Mouse (Mus musculus): Measurements from ENCODE around the gene Sfn.
A peak's percentile ranks its signal among the peaks of the same experiment; 100 is the strongest.

Gene Sfn

DNA sequence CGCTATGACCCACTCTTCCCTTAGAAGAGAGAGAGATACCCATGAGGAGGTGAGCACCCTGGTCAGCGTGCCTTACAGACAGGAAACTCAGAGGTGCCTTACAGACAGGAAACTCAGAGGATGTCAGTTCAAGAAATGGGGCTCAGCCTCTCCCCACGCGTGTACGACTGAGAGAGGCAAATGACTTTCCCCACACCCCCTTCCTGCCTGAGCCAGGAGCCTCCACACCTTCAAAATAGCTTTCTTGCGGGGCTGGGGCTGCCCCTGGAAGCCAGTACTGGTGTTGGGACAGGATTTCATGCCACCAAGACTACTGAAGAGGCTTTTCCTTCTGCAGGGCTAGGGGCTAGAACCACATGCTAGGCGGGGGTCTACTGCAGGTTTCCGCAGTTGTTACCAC lies 18.7 kb upstream of the Sfn start:
- no peak for DNase-seq (ENCODE audit: low spot score in 2 of 2)

DNA sequence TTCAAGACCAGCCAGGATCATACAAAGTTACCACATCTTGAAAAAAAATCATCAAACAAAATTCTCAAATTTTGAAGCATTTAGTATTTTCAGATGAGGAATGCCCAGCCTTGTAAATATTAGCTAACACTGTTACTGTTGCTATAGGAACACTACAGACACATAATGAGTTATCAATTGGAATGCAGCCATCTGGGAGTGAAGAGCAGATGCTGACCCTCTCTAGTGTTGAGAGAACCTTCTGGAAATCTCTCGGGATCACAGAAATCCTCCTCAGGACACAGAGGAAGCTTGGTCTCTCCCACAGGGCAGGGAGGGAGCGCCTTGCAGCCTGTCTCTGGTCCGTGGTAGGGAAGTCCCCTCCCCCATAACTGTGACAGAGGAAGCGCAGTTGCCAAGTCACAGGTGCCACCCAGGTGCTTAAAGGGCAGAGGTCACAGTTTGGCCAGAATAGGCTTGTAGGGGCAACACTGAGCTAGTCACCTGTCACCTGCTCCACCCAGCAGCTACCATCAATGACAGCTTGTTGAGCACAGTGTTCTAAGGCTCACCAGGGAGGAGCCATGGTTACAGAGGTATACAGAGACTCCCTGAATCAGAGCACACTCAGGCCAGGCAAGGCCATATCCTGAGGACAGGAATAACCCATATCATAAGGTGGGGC lies 17.6 kb upstream of the Sfn start:
- no peak for DNase-seq (ENCODE audit: low spot score in 2 of 2)

GRCm38 (mm10) chr4:133617936-133618335 lies 16.0 kb upstream of the Sfn start:
- DNase-seq (ENCODE audit: low spot score in 2 of 2), result no peak

- DNase-seq (ENCODE audit: low spot score in 2 of 2), result no peak
Observed at GRCm38 (mm10) chr4:133615416-133615815, 13.4 kb upstream of the Sfn start.

DNA sequence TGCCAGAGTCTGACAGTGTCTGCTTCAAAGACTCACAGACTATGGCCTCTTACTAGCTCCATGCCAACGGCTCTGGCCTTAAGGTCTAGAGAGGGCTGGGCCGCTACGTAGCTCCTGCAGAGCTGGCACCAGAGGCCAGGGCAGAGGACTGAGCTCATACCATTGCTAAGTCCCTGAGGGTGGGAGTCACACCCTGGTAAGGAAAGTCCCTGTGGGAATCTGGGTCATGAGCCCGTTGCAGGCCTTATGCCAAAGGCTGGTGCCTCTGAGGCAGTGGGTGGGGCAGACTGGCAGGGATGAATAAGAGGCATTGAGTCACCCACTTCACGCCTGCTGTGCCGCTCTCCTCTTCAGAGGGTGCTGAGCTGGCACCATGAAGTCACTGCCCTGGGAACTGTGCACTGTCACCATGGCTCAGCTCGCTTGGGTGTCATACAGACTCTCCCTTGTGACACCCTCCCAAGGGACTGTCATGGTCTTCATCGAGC lies 12.3 kb upstream of the Sfn start:
- no peak for DNase-seq (ENCODE audit: low spot score in 2 of 2)

DNA sequence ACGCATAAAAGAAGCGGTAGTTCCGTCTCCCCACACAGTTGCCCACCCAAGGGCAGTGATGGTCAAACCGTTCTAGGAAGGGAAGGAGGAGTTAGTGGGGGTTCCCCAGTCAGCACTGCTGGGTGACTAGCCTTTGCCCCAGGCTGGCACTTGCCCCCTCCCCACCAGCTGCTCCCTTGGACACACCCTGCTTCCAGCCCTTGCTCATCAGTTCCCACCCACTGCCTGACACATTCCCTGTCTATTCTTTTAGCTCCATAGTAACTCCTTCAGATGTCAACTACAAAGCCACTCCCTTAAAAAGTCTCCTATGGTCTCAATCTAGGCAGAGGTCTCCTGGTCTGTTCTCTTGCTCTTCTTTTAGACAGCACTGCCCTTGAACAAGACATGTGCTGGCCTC lies 11.9 kb upstream of the Sfn start:
- DNase-seq (ENCODE audit: low spot score in 2 of 2), result no peak

- no peak for DNase-seq (ENCODE audit: low spot score in 2 of 2)
Observed at GRCm38 (mm10) chr4:133613026-133613425, 11.1 kb upstream of the Sfn start.

DNA sequence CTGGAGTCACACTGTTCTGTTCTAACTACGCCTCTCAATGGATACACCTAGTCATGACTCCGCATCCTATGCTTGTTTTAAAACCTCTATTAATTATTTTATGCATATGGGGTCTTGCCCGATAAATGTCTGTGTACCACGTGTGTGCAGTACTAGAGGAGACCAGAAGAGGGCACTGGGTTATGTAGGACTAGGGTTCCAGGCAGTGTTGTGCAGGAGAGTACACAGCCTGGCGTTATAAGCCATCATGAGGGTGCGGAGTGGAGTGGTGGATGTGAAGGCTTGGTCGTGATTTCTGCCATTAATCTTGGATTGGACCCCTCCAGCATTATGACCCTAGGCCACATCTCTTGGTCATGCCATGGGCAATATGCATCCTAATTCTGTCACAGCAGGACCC lies 10.4 kb upstream of the Sfn start:
- no peak for DNase-seq (ENCODE audit: low spot score in 2 of 2)

DNA sequence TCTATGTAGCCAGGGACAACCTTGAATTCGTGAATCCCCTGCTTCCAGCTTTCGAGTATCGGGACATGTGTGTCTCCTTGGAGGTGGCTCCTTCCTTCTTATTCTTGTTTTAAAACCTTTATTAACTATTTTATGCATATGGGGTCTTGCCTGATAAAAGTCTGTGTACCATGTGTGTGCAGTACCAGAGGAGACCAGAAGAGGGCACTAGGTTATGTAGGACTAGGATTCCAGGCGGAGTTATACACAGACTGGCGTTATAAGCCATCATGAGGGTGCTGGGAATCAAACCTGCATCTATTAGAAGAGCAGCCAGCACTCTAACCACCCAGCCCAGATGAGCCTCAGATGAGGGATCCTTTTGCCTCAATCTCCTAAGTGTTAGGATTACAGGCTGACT lies 9.8 kb upstream of the Sfn start:
- no peak for DNase-seq (ENCODE audit: low spot score in 2 of 2)

DNA sequence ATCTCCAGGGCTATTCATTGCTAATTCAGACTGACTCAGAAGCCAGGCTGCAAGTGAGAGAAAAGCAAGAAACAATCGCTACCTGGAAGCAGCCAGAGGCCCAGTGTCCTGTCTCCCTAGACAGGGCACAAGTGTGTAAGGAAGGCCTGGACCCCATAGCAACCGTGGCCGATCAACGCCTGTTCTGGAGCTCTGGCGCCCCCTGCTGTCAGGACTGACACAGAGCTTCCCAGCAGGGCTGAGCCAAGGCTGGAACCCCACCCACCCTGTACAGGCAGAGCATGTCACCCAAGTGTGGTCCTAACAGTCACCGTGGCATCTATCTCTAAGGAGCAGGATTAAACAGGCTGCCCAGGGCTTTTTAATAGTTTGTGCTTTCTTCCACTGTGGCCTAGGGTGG lies 7.8 kb upstream of the Sfn start:
- peak; percentile 76 to 87 for DNase-seq (ENCODE audit: low spot score in 2 of 2)

- no peak for DNase-seq (ENCODE audit: low spot score in 2 of 2)
Observed at GRCm38 (mm10) chr4:133607284-133607683, 5.3 kb upstream of the Sfn start.

DNA sequence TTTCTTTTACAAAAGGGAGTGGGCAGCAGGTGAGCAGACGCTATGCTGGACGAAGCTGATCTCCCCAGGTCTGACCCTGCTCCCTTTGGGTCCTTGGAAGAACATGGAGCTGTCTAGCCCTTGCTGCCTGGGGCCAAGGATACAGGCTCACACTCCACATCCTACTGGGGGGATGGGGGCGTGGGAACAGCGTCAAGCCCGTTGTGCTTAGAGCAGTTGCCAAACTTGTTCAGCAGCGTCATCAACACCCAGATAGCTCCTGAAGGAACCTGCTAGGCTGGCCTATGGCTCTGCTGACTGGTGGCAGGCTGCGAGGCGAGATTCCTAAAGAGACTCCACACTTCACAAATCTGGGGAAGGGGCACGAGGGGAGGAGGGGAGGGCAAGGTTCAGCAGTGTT lies 3.4 kb upstream of the Sfn start:
- no peak for DNase-seq (ENCODE audit: low spot score in 2 of 2)

DNA sequence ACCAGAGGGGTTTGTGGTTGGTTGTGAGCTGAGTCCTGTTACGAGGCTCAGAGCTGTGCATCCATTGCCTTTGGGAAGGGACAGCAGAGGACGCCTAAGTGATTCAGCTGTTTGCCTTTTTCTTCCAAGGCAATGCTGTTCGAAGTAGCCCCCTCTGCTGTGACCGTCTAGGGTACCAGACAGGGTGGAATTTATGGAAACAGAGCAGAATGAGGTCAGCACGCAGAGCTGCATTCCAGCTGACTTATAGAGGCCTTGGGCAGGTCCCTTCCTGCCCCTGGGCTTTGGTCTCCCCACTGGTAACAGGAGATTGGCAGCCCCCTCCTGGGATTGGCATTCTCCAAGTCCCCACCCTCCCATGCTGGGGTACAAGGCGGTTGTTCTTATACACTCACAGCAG lies 2.9 kb upstream of the Sfn start:
- no peak for DNase-seq (ENCODE audit: low spot score in 2 of 2)

- no peak for DNase-seq (ENCODE audit: low spot score in 2 of 2)
Observed at GRCm38 (mm10) chr4:133604175-133604574, 2.2 kb upstream of the Sfn start.

DNA sequence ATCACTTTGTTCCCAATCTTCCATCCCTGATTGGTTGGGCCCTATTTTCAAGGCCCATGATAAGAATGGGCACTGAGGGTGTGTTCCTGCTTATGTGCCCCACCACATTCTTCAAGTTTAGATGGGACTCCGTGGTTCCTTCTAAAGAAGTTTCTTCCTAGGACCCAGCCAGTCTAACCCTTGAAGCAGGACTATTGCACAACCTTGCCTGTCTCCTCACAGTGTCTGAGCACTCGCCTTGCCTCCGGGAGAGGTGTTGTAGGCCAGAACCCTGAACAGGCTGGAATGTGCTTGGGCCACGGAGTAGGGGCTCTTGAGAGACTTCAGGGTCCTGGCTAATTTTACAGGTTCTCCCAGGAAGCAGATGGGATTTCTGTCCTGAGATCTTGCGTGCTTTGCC lies 1.1 kb upstream of the Sfn start:
- DNase-seq (ENCODE audit: low spot score in 2 of 2), result no peak

GRCm38 (mm10) chr4:133600306-133600705 lies 1.7 kb downstream of the Sfn start:
- DNase-seq (ENCODE audit: low spot score in 2 of 2), result no peak

GRCm38 (mm10) chr4:133599571-133600073 lies 2.3 kb downstream of the Sfn start:
- peak; percentile 76 to 79 for DNase-seq (ENCODE audit: low spot score in 2 of 2)

DNA sequence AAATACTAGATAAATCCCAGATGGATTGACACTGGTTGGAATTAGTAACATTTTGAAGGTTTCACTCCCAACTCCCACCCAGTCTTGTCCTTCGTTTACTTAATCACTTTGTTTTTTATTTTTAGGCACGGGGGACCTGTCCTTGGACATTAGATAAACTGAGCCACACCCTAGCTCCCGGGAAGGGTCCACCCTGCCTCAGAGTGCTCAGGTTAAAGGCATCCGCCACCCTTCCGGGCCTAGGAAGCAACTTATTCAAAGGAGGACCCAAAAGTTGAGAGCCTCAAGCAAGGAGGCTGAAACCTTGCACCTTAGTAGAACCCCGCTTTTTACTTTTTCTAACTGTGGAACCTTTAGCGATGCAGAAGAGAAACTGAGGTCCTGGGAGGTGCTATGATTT lies 2.9 kb downstream of the Sfn start:
- DNase-seq (ENCODE audit: low spot score in 2 of 2), result no peak

GRCm38 (mm10) chr4:133598616-133599015 lies 3.4 kb downstream of the Sfn start:
- no peak for DNase-seq (ENCODE audit: low spot score in 2 of 2)

DNA sequence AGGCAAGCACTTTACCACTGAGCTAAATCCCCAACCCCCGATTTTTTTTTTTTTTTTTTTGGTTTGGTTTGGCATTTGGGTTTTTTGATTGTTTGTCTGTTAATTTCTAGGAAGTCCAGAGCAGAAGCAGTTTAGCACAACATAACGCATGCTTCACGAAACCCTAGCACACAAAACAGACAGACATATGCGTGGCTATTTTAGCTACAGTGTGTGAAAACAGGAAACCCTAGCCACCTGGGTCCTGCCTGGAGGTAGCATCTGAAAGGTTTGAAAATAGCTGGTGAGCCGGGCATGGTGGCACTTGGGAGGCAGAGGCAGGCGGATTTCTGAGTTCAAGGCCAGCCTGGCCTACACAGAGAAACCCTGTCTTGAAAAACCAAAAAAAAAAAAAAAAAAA lies 5.9 kb downstream of the Sfn start:
- no peak for DNase-seq (ENCODE audit: low spot score in 2 of 2)

- DNase-seq (ENCODE audit: low spot score in 2 of 2), result peak in 1 of 2 experiments; percentile 7
Observed at GRCm38 (mm10) chr4:133595538-133595937, 6.4 kb downstream of the Sfn start.

DNA sequence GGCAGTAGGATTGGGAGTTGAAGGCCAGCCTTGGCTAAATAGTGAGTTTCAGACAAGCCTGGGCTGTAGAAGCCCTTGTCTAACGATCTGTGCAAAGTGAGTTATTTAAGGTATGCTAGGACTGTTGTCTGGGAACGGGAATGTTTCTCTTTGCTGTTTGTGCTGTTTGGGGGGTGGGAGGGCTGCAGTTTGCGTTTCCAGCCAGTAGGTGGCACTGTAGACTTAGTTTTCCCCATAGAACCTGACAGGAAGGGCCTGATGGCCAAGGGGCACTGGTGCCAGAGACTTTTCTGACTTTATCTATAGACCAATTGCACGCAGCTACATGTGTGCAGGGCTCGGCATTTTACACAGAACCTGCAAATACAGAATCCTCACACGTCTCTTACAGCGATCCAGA lies 9.4 kb downstream of the Sfn start:
- peak; percentile 40 to 64 for DNase-seq (ENCODE audit: low spot score in 2 of 2)

DNA sequence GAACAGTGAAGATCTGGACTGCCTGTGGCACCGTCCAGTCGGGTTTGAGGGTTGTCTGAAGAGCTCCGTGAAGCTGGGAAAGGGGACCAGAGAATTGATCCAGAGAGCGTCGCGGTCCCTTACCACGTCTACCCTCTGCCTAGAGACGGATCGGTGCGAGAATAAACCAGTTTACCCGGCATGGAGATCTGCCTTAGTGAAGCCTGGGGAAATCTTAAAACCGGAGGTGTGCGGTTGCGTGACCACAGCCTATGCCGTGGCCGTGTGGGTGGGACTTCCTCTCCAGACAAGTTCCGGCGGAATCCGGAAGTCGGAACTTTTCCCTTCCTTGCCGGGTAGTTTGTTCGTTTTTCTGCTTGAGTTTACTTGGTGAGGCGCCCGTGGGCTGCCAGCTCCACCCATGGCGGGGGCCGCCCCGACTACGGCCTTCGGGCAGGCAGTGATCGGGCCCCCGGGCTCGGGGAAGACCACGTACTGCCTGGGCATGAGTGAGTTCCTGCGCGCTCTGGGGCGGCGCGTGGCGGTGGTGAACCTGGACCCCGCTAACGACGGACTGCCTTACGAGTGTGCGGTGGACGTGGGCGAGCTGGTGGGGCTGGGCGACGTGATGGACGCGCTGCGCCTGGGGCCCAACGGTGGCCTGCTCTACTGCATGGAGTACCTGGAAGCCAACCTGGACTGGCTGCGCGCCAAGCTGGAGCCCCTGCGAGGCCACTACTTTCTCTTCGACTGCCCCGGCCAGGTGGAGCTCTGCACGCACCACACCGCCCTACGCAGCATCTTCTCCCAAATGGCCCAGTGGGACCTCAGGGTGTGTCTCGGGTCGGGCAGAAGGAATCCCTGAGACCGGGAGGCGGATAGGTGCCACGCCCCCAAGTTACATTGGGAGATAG lies 17.7 kb downstream of the Sfn start, which contains the start of gene Gpn2:
TSS of gene Gpn2 (plus strand) at position 304 of the 893 bp plus-strand sequence.
- peak; percentile 60 to 76 for DNase-seq (ENCODE audit: low spot score in 2 of 2)
